Mouse (Mus musculus) ES-Bruce4 (cell line): ENCODE results near the gene Trnau1ap. TPM values are rescaled to one million over a fixed set of nuclear protein-coding genes. Genes with fewer than 3 reads are reported as not detected.

Source experiments
- H3K27ac ChIP-seq: 2 replicates; pipeline ENCODE4 v1.5.1; 2012; ENCODE audit warnings: low read length, inconsistent platforms; ENCODE audit not compliant: insufficient read depth
- H3K27me3 ChIP-seq: 2 replicates; pipeline ENCODE4 v1.6.1; 2012; ENCODE audit warnings: mild to moderate bottlenecking, low read length, inconsistent platforms; ENCODE audit not compliant: control insufficient read depth, poor library complexity, insufficient read depth, severe bottlenecking
- H3K36me3 ChIP-seq: 2 replicates; pipeline ENCODE4 v1.6.1; 2012; ENCODE audit warnings: inconsistent platforms, mild to moderate bottlenecking, low read length, moderate library complexity; ENCODE audit not compliant: control insufficient read depth, poor library complexity, insufficient read depth, severe bottlenecking
- H3K4me1 ChIP-seq: one replicate; pipeline ENCODE4 v1.8.1; 2011; ENCODE audit warnings: low read length; ENCODE audit not compliant: control insufficient read depth, insufficient read depth
- H3K4me3 ChIP-seq: 2 replicates; pipeline ENCODE4 v1.5.1; 2011; ENCODE audit warnings: low read depth, mild to moderate bottlenecking, low read length
- H3K9ac ChIP-seq: 2 replicates; pipeline ENCODE4 v1.6.1; 2012; ENCODE audit warnings: low read depth, mild to moderate bottlenecking, inconsistent platforms; ENCODE audit not compliant: poor library complexity, severe bottlenecking
- H3K9me3 ChIP-seq: replicated peaks from 2 replicates; pipeline ENCODE4 v1.6.1; 2012; ENCODE audit warnings: mild to moderate bottlenecking, low read length, inconsistent platforms; ENCODE audit not compliant: control insufficient read depth, poor library complexity, insufficient read depth, severe bottlenecking
- CTCF ChIP-seq: IDR thresholded peaks from one replicate; pipeline ENCODE4 v1.8.1; 2011; ENCODE audit warnings: low read depth, low read length
- EP300 ChIP-seq: IDR thresholded peaks from 2 replicates; pipeline ENCODE4 v1.6.1; 2011; ENCODE audit warnings: low read depth, low read length; ENCODE audit not compliant: insufficient read depth
- POLR2A ChIP-seq: IDR thresholded peaks from one replicate; pipeline ENCODE4 v1.8.1; 2011; ENCODE audit warnings: low read length; ENCODE audit not compliant: insufficient read depth
- polyA plus RNA-seq: library from polyadenylated mRNA; stranded (reverse); fragments of >200 nt; gene quantifications from 2 replicates; pipeline ENCODE4 v1.2.4, GENCODE M21; 2011; ENCODE audit warnings: low read depth; ENCODE audit not compliant: missing spikeins, insufficient read depth, insufficient read length

Gene Trnau1ap
- polyA plus RNA-seq, 1 experiment, result 35.2 TPM

DNA sequence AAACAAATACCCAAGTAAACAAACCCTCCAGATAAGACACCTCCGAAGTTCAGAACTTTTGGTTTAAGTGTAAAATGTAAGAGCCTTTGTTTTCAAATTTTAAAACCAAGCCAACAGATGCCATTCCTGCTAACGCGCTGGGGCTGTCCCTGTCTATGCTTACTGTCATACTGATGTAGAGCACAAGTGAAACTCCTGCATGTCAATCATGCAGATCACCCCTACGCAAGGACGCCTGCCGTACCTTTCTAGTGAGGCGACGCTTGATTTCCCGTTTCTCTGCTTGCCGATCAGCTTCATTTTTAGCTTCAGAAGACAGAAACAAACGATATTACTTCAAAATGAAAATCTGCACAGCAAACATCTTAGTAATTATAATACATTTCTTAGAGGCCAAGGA is 34.1 kb upstream of the Trnau1ap start:
- Histone ChIP-seq H3K4me1 (peaks cover 2% of the 10 kb centered on the region), H3K27me3 (no peaks in the 10 kb centered on the region), H3K9me3 (no peaks in the 10 kb centered on the region), H3K4me3 (no peak overlapping the region), H3K27ac (no peak overlapping the region), H3K36me3 (peaks cover 12% of the 10 kb centered on the region; the same call in 1 of the 2 replicates), H3K9ac (no peak overlapping the region)
- TF ChIP-seq EP300 (no peak), POLR2A (no peak), CTCF (no peak)

GRCm38 (mm10) chr4:132359510-132359909 is 30.2 kb upstream of the Trnau1ap start:
- Histone ChIP-seq H3K9ac (no peak overlapping the region), H3K36me3 (0 out of 2 replicates have a peak, but pooled peaks cover 7% of the 10 kb centered on the region), H3K4me3 (no peak overlapping the region), H3K27ac (no peak overlapping the region), H3K27me3 (no peaks in the 10 kb centered on the region), H3K9me3 (no peaks in the 10 kb centered on the region), H3K4me1 (peaks cover 3% of the 10 kb centered on the region)
- TF ChIP-seq POLR2A, result no peak
- no peak for TF ChIP-seq EP300
- TF ChIP-seq CTCF, result no peak

DNA sequence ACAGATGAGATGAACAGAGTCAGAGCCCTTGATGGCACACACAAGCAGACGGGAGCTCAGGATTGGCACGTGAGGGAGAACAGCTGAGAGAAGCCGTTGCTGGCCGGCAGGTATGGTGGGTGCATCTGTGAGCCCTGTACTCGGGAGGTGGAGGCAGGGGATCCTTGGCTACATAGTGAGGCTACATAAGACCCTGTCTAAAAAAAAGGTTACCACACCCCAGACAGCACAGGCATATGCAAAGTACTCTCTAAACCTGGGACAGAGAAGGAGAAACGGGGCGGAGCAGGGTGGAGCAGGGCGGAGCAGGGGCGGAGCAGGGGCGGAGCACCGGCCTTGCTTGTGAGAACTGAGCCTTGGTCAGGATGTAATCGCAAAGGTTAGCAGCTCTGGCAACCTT is 26.8 kb upstream of the Trnau1ap start:
- peak overlapping the region; percentile 58 for H3K4me3 ChIP-seq
- TF ChIP-seq CTCF (no peak), EP300 (no peak), POLR2A (no peak)
- H3K27ac ChIP-seq, result peak overlapping the region; percentile 81
- peaks cover 26% of the 10 kb centered on the region for H3K36me3 ChIP-seq
- peak overlapping the region; percentile 28 for H3K9ac ChIP-seq
- no peaks in the 10 kb centered on the region for H3K9me3 ChIP-seq
- H3K27me3 ChIP-seq, result no peaks in the 10 kb centered on the region
- peaks cover 3% of the 10 kb centered on the region for H3K4me1 ChIP-seq

DNA sequence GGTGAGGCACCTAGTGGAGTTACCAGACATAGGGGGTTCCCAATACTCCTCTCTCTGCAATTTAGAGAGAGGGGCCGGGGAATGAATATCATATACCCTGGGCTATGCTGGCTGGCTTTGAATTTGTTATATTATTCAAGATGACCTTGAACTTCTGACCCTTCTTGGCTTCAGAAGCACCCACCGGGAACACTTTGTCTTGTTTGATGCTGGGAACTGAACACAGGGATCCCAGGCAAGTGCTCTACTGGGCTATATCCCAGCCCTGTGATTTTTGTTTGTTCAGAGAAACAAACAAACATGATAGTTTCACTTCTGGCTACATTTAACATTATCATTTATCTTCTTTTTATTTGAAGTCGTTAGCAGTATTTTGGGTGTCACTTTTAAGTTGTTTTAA is 26.1 kb upstream of the Trnau1ap start:
- peaks cover 33% of the 10 kb centered on the region for H3K36me3 ChIP-seq
- H3K27me3 ChIP-seq, result no peaks in the 10 kb centered on the region

GRCm38 (mm10) chr4:132354571-132354970 is 25.2 kb upstream of the Trnau1ap start:
- Histone ChIP-seq H3K36me3 (peaks cover 31% of the 10 kb centered on the region), H3K27me3 (no peaks in the 10 kb centered on the region), H3K27ac (peak overlapping the region; percentile 76), H3K4me1 (peaks cover 3% of the 10 kb centered on the region), H3K9ac (no peak overlapping the region), H3K9me3 (no peaks in the 10 kb centered on the region), H3K4me3 (no peak overlapping the region)
- TF ChIP-seq POLR2A (no peak), EP300 (no peak), CTCF (no peak)

More for the DNA sequence above, 26.1 kb upstream of the Trnau1ap start:
- H3K4me3 ChIP-seq, result no peak overlapping the region
- H3K9me3 ChIP-seq, result no peaks in the 10 kb centered on the region
- TF ChIP-seq CTCF (no peak), EP300 (no peak)
- peaks cover 3% of the 10 kb centered on the region for H3K4me1 ChIP-seq
- H3K9ac ChIP-seq, result no peak overlapping the region; the same call in 1 of the 2 replicates
- no peak overlapping the region; the same call in 1 of the 2 replicates for H3K27ac ChIP-seq

DNA sequence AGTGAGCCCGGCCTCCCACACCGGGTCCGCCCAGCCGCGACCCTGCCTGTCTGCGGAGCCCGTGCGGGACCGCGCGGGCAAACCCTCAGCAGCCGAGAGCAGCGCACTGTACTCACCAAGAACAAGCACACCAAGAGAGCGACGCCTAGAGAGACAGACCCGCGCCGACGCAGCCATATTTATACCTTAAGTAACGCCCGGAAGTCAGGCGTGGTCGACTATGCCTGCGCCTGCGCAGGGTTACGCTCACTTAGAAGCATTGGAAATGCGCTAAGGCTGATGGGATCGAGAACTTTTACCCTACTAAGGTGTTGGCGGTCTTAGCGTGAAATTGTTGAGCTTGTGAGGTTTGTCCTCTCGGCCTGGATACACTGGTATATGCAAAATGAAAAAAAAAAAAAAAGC is 24.1 kb upstream of the Trnau1ap start, which contains the start of gene Rcc1:
Rcc1 (minus strand) TSS at position 125 of the 405 bp plus-strand sequence.
- H3K4me3 ChIP-seq, result peak within 1 kb of the TSS; percentile 76
- H3K27ac ChIP-seq, result peak within 1 kb of the TSS; percentile 99
- no peaks in the 10 kb centered on the region for H3K9me3 ChIP-seq
- peaks cover 3% of the 10 kb centered on the region for H3K4me1 ChIP-seq
- peak within 1 kb of the TSS; percentile 100 for H3K9ac ChIP-seq
- H3K27me3 ChIP-seq, result no peaks in the 10 kb centered on the region
- peak; percentile 50; the same call in 1 of the 2 replicates for TF ChIP-seq EP300
- TF ChIP-seq CTCF, result no peak
- TF ChIP-seq POLR2A, result peak; percentile 99
- peaks cover 31% of the 10 kb centered on the region for H3K36me3 ChIP-seq
